Mouse (Mus musculus) frontal cortex, postnatal 14 days (tissue): Measurements from ENCODE around the gene Vmn1r232.

ENCODE experiments used
- DNase-seq, 2 experiments: peaks; one replicate each; pipeline ENCODE4 v3.0.0; 2022; ENCODE audit warnings: low spot score in 2 of 2

Vmn1r232 gene

GRCm38 (mm10) chr17:20919614-20920013, at the start of gene Vmn1r232:
Vmn1r232 (minus strand) TSS chr17:20919714.
- DNase-seq = no peak

- no peak for DNase-seq
These were observed 47.2 kb upstream of the Vmn1r232 start for GRCm38 (mm10) chr17:20966681-20967080.

GRCm38 (mm10) chr17:20965421-20965820, 45.9 kb upstream of the Vmn1r232 start:
- no peak for DNase-seq

- no peak for DNase-seq
These were observed 40.9 kb upstream of the Vmn1r232 start for GRCm38 (mm10) chr17:20960386-20960785.

GRCm38 (mm10) chr17:20946636-20947035, 27.1 kb upstream of the Vmn1r232 start:
- DNase-seq = no peak

GRCm38 (mm10) chr17:20946026-20946565, 26.6 kb upstream of the Vmn1r232 start:
- no peak for DNase-seq

- DNase-seq = peak; percentile 96 to 100
These were observed 25.7 kb upstream of the Vmn1r232 start, which contains the start of gene Ppp2r1a for GRCm38 (mm10) chr17:20944985-20945891. Ppp2r1a (plus strand) TSS chr17:20945311.

GRCm38 (mm10) chr17:20944226-20944625, 24.7 kb upstream of the Vmn1r232 start:
- DNase-seq = no peak

- DNase-seq = no peak
These were observed 14.5 kb downstream of the Vmn1r232 start, which contains the start of gene Vmn1r231 for GRCm38 (mm10) chr17:20904991-20905390. Vmn1r231 (minus strand) TSS chr17:20905091.
